Mouse (Mus musculus) midbrain, embryonic 16.5 days (tissue): ENCODE data around the gene Fgl2. TPM values are rescaled to one million over a fixed set of nuclear protein-coding genes. Genes with fewer than 3 reads are reported as not detected.

Experiments used
- ATAC-seq: fragments of 200-750 bp; cut with Nextera tagmentation; 2 replicates; pipeline ENCODE4 v1.8.0; 2017; ENCODE audit warnings: moderate TSS enrichment
- H3K27ac ChIP-seq: fragments of 300-500 bp; sonication (generic); 2 replicates; pipeline ENCODE4 v1.5.1; 2014; ENCODE audit warnings: mild to moderate bottlenecking, low read length, mixed read lengths
- H3K27me3 ChIP-seq: fragments of 300-500 bp; sonication (generic); 2 replicates; pipeline ENCODE4 v1.6.1; 2014; ENCODE audit warnings: low read depth, low read length, mixed read lengths; ENCODE audit not compliant: control insufficient read depth, insufficient read depth
- H3K36me3 ChIP-seq: fragments of 300-500 bp; sonication (generic); 2 replicates; pipeline ENCODE4 v1.6.1; 2014; ENCODE audit warnings: mild to moderate bottlenecking, low read length, moderate library complexity, mixed read lengths; ENCODE audit not compliant: control insufficient read depth, insufficient read depth
- H3K4me1 ChIP-seq: fragments of 300-500 bp; sonication (generic); 2 replicates; pipeline ENCODE4 v1.6.1; 2014; ENCODE audit warnings: mild to moderate bottlenecking, low read length, mixed read lengths; ENCODE audit not compliant: control insufficient read depth, insufficient read depth
- H3K4me2 ChIP-seq: fragments of 300-500 bp; sonication (generic); 2 replicates; pipeline ENCODE4 v1.6.1; 2014; ENCODE audit warnings: mild to moderate bottlenecking, low read length, mixed read lengths
- H3K4me3 ChIP-seq: fragments of 300-500 bp; sonication (generic); 2 replicates; pipeline ENCODE4 v1.5.1; 2014; ENCODE audit warnings: low read depth, mild to moderate bottlenecking, low read length, moderate library complexity, mixed read lengths
- H3K9ac ChIP-seq: fragments of 300-500 bp; sonication (generic); 2 replicates; pipeline ENCODE4 v1.6.1; 2014; ENCODE audit warnings: low read depth, low read length, mixed read lengths
- H3K9me3 ChIP-seq: fragments of 300-500 bp; sonication (generic); replicated peaks from 2 replicates; pipeline ENCODE4 v1.6.1; 2014; ENCODE audit warnings: mild to moderate bottlenecking, low read length, mixed read lengths; ENCODE audit not compliant: control insufficient read depth, poor library complexity, severe bottlenecking
- WGBS: fragments of 180-500 bp; shearing (Covaris S2); extraction: QIAGEN DNeasy Blood & Tissue Kit; methylation state at CpG from one replicate; pipeline ENCODE4 v1.1.7; 2014; 5-methylcytosine and 5-hydroxymethylcytosine counted together
- polyA plus RNA-seq: library from polyadenylated mRNA; unstranded; fragments of >200 nt; fragmentation: Nextera tagmentation; extraction: Ambion mirVana; gene quantifications from 2 replicates; pipeline ENCODE4 v1.2.1, GENCODE M21; 2015

Fgl2 gene
- polyA plus RNA-seq, 1 experiment from 2014 or later: 1.9 TPM

DNA sequence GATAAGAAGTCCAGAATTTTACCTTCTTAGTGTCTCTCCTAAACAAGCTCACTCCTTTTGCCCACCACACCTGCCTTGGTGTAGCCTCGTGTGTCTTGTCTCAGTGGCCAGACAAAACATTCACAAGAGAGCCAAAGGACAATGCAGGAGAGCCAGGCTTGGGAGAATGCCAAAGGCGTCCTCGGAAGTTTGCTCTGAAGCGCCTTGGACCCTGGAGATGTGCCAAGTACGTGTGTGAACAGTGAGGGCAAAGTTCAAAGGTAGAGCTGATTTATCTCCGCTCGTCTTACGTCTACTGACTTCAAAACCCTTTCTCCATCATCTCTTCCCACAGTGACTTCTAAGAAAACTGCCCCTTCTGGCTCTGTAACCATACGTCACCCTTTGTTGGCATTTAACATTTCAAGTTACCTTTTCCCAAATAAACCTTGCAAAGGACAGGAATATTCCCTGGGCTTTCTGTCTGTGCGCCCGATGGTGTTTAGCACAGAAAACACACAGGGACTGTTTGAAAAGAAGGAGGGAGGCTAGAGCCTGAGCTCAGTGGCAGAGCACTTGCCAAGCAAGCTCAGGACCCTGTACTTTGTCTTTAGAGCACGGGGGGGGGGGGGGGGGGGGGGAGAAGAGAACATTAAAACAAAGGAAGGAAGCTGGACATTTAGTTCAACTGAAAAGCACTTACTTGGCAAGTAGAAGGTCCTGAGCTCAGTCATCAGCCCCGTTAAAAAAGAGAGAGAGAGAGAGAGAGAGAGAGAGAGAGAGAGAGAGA lies 19.4 kb downstream of the Fgl2 start:
- no peaks in the 10 kb centered on the region for H3K27me3 ChIP-seq
- WGBS: 53% methylated on average over 12 of the region's 13 CpGs
- no peak for ATAC-seq

GRCm38 (mm10) chr5:21394562-21394961 lies 22.1 kb downstream of the Fgl2 start:
- Histone ChIP-seq H3K27me3 (no peaks in the 10 kb centered on the region), H3K9me3 (no peaks in the 10 kb centered on the region), H3K9ac (no peak overlapping the region), H3K4me1 (no peaks in the 10 kb centered on the region), H3K27ac (no peak overlapping the region), H3K4me2 (no peak overlapping the region), H3K4me3 (no peak overlapping the region), H3K36me3 (no peaks in the 10 kb centered on the region)
- ATAC-seq: no peak
- 85% methylated on average over 2 of the region's 2 CpGs for WGBS

More for the DNA sequence above, 19.4 kb downstream of the Fgl2 start:
- no peaks in the 10 kb centered on the region for H3K9me3 ChIP-seq
- H3K4me3 ChIP-seq: no peak overlapping the region
- no peak overlapping the region for H3K27ac ChIP-seq
- H3K4me1 ChIP-seq: no peaks in the 10 kb centered on the region
- no peaks in the 10 kb centered on the region for H3K36me3 ChIP-seq
- no peak overlapping the region for H3K9ac ChIP-seq
- no peak overlapping the region for H3K4me2 ChIP-seq

GRCm38 (mm10) chr5:21395205-21395840 lies 22.9 kb downstream of the Fgl2 start:
- H3K27me3 ChIP-seq: no peaks in the 10 kb centered on the region
- H3K36me3 ChIP-seq: no peaks in the 10 kb centered on the region
- no peak overlapping the region for H3K9ac ChIP-seq
- WGBS: 49% methylated on average over 7 of the region's 7 CpGs
- no peaks in the 10 kb centered on the region for H3K9me3 ChIP-seq
- H3K27ac ChIP-seq: no peak overlapping the region
- H3K4me1 ChIP-seq: no peaks in the 10 kb centered on the region
- ATAC-seq: no peak
- H3K4me3 ChIP-seq: no peak overlapping the region
- no peak overlapping the region for H3K4me2 ChIP-seq

DNA sequence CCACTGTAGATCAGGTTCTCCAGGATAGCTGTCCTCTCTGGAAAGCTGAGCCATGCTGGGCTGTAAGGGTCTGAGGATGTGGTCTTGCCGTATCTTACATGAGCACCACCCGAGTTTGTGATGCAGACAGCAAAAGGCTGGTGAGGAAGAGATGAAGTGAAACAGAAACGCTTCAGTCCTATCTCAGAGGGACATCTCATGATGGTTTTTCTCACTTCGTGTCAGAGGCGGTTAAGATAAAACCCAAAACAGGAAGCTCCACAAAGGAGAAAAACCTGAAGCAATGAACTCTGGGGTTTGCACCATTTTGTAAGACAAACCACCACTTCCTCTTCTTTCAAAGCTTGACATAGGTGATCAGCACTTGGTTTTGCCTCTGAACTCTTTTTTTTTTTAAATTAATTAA lies 38.8 kb downstream of the Fgl2 start:
- Histone ChIP-seq H3K27me3 (no peaks in the 10 kb centered on the region), H3K4me3 (no peak overlapping the region), H3K36me3 (no peaks in the 10 kb centered on the region), H3K9me3 (no peaks in the 10 kb centered on the region), H3K4me2 (no peak overlapping the region), H3K27ac (no peak overlapping the region), H3K4me1 (no peaks in the 10 kb centered on the region), H3K9ac (no peak overlapping the region)
- ATAC-seq: no peak
- 91% methylated on average over 5 of the region's 5 CpGs for WGBS

GRCm38 (mm10) chr5:21412056-21412455 lies 39.6 kb downstream of the Fgl2 start:
- Histone ChIP-seq H3K9me3 (no peaks in the 10 kb centered on the region), H3K4me3 (no peak overlapping the region), H3K4me2 (no peak overlapping the region), H3K27ac (no peak overlapping the region), H3K36me3 (no peaks in the 10 kb centered on the region), H3K9ac (no peak overlapping the region), H3K27me3 (no peaks in the 10 kb centered on the region), H3K4me1 (no peaks in the 10 kb centered on the region)
- ATAC-seq: no peak
- WGBS: 82% methylated on average over 5 of the region's 5 CpGs

- no peaks in the 10 kb centered on the region for H3K36me3 ChIP-seq
- H3K4me1 ChIP-seq: no peaks in the 10 kb centered on the region
- no peak overlapping the region for H3K9ac ChIP-seq
- no peak overlapping the region for H3K27ac ChIP-seq
- no peak overlapping the region for H3K4me3 ChIP-seq
- no peak overlapping the region for H3K4me2 ChIP-seq
- H3K9me3 ChIP-seq: no peaks in the 10 kb centered on the region
- WGBS: 87% methylated on average over 3 of the region's 3 CpGs
- ATAC-seq: no peak
- no peaks in the 10 kb centered on the region for H3K27me3 ChIP-seq
Measured at GRCm38 (mm10) chr5:21413322-21413721, 40.9 kb downstream of the Fgl2 start.

DNA sequence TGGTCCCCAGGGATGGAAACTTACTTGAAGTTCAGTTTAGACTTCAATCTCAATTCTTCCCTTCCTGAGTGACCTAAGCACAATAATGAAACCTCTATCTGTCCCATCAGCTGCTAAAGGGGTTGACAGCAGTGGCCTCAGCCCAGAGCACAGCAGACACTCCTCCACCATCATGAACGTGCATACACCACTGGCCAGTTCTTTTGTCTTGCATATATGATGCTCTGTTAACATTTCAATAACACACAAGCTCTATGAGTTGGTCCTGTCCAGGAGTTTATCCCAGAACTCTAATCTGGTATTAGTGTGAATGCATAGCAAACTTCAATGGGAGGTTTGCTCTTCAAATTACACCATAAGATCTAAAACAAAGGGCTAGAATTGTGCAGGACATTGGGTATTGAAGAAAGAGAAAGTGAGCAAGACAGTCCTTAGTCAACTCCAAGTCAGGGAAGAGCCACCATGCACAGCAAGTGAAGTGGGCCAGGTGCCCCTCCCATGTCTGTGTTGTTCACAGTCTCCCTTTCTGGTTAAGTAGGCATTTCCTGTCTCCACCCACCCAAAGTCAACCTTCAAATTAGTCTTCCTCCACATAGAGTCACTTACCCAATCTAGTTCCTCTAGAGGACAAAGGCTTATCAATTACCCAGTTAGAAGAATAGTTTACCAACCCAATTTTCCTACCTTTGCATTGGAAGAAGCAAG lies 41.8 kb downstream of the Fgl2 start:
- WGBS: 62% methylated on average over 1 of the region's 1 CpGs
- no peaks in the 10 kb centered on the region for H3K9me3 ChIP-seq
- no peak overlapping the region for H3K27ac ChIP-seq
- no peaks in the 10 kb centered on the region for H3K4me1 ChIP-seq
- H3K36me3 ChIP-seq: no peaks in the 10 kb centered on the region
- H3K27me3 ChIP-seq: no peaks in the 10 kb centered on the region
- no peak overlapping the region for H3K4me2 ChIP-seq
- no peak overlapping the region for H3K9ac ChIP-seq
- H3K4me3 ChIP-seq: no peak overlapping the region
- ATAC-seq: no peak

DNA sequence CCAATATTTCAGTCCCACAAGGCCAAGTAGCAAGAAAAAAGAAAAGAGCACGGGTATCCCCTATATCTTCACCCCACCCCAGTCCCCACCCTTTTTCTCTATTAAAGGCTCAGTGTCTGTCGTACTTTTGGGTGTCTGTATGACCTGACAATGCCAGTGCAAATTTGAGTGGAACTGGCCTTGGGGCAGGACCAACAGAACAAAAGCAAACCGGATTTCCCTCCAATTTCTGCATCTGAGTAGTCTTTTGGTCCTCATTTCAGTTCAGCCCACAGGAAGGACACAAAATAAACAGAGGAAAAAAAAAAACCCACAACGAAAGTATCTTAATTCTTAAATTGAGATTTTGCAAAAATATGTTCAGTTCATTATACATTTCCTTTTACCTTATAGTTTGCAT lies 46.2 kb downstream of the Fgl2 start:
- Histone ChIP-seq H3K9me3 (no peaks in the 10 kb centered on the region), H3K27me3 (no peaks in the 10 kb centered on the region), H3K36me3 (no peaks in the 10 kb centered on the region), H3K4me3 (no peak overlapping the region), H3K4me1 (no peaks in the 10 kb centered on the region), H3K9ac (no peak overlapping the region), H3K27ac (no peak overlapping the region), H3K4me2 (no peak overlapping the region)
- 75% methylated on average over 4 of the region's 4 CpGs for WGBS
- ATAC-seq: no peak

- H3K36me3 ChIP-seq: no peaks in the 10 kb centered on the region
- no peaks in the 10 kb centered on the region for H3K9me3 ChIP-seq
- no peak overlapping the region for H3K4me2 ChIP-seq
- no peak overlapping the region for H3K27ac ChIP-seq
- H3K4me3 ChIP-seq: no peak overlapping the region
- H3K27me3 ChIP-seq: no peaks in the 10 kb centered on the region
- ATAC-seq: no peak
- WGBS: 28% methylated on average over 1 of the region's 1 CpGs
- H3K4me1 ChIP-seq: peaks cover 2% of the 10 kb centered on the region
- H3K9ac ChIP-seq: no peak overlapping the region
Measured at GRCm38 (mm10) chr5:21420609-21421008, 48.2 kb downstream of the Fgl2 start.
